Comparison of ENCODE assay signal across 26 mouse cellular contexts in genomic region chr16:25663116-25663515, GRCm38 (mm10). TPM values are rescaled to one million over a fixed set of nuclear protein-coding genes. Genes with fewer than 3 reads are reported as not detected.
"Had no signal": no experiment of that assay in that cellular context is flagged by ENCODE, and none has a peak within 500 bp of the region (broad histone marks: within the 10 kb centered on the region; RNA-seq: fewer than 3 reads in every experiment).

No protein-coding gene starts in this region.

- H3K36me3 ChIP-seq: embryonic facial prominence, embryonic 10.5 days; embryonic facial prominence, embryonic 12.5 days; embryonic facial prominence, embryonic 13.5 days; embryonic facial prominence, embryonic 15.5 days; forebrain, embryonic 10.5 days; forebrain, embryonic 12.5 days; forebrain, embryonic 15.5 days; heart, embryonic 10.5 days had no signal

- H3K4me2 ChIP-seq: embryonic facial prominence, embryonic 12.5 days; embryonic facial prominence, embryonic 13.5 days; embryonic facial prominence, embryonic 15.5 days; forebrain, embryonic 12.5 days; forebrain, embryonic 13.5 days; forebrain, embryonic 15.5 days had no signal

- H3K9ac ChIP-seq: embryonic facial prominence, embryonic 12.5 days; embryonic facial prominence, embryonic 13.5 days; embryonic facial prominence, embryonic 15.5 days; forebrain, embryonic 12.5 days; forebrain, embryonic 13.5 days; forebrain, embryonic 15.5 days; forebrain, postnatal 0 days had no signal

- H3K27me3 ChIP-seq: embryonic facial prominence, embryonic 12.5 days; embryonic facial prominence, embryonic 13.5 days; embryonic facial prominence, embryonic 15.5 days; forebrain, embryonic 12.5 days; forebrain, embryonic 13.5 days; forebrain, embryonic 15.5 days had no signal

- H3K9me3 ChIP-seq: embryonic facial prominence, embryonic 10.5 days; embryonic facial prominence, embryonic 12.5 days; embryonic facial prominence, embryonic 13.5 days; embryonic facial prominence, embryonic 15.5 days; forebrain, embryonic 10.5 days; forebrain, embryonic 12.5 days; forebrain, embryonic 15.5 days; heart, embryonic 10.5 days had no signal

- H3K4me3 ChIP-seq: embryonic facial prominence, embryonic 10.5 days; embryonic facial prominence, embryonic 12.5 days; embryonic facial prominence, embryonic 13.5 days; embryonic facial prominence, embryonic 15.5 days; erythroblast, embryonic 14.5 days; forebrain, embryonic 10.5 days; forebrain, embryonic 12.5 days; forebrain, embryonic 13.5 days; forebrain, embryonic 15.5 days; gastrocnemius, adult 2 months; heart, adult 2 months; heart, embryonic 10.5 days had no signal

- DNase-seq: cerebellum, adult 9-11 months; cerebellum, postnatal 10 days; cerebellum, postnatal 14 days; cerebellum, postnatal 25 days; cerebellum, postnatal 36 days; embryo, embryonic 11 days; forebrain, postnatal 0 days; gastrocnemius, adult 2 months; gastrocnemius, postnatal 10 days; gastrocnemius, postnatal 14 days; gastrocnemius, postnatal 25 days; gastrocnemius, postnatal 36 days; heart, adult 18-20 months; heart, adult 2 months had no signal

- H3K27ac ChIP-seq: embryonic facial prominence, embryonic 10.5 days; embryonic facial prominence, embryonic 12.5 days; embryonic facial prominence, embryonic 13.5 days; embryonic facial prominence, embryonic 15.5 days; forebrain, embryonic 10.5 days; forebrain, embryonic 12.5 days; forebrain, embryonic 13.5 days; forebrain, embryonic 15.5 days; gastrocnemius, adult 2 months; heart, adult 2 months; heart, embryonic 10.5 days had no signal

- H3K4me1 ChIP-seq: embryonic facial prominence, embryonic 10.5 days; embryonic facial prominence, embryonic 12.5 days; embryonic facial prominence, embryonic 13.5 days; embryonic facial prominence, embryonic 15.5 days; forebrain, embryonic 12.5 days; heart, embryonic 10.5 days had no signal

RNA-seq across cellular contexts. Expression of gene Trp63, which starts 20.4 kb away (rescaled TPM):
- total RNA-seq: common myeloid progenitor, adult 5-6 weeks; granulocyte monocyte progenitor cell, adult 5-6 weeks had no signal
- polyA plus RNA-seq: erythroblast, embryonic 14.5 days had no signal
